Mouse (Mus musculus) left cerebral cortex, postnatal 25 days (tissue): ENCODE data around the gene 4933416C03Rik. TPM values are rescaled to one million over a fixed set of nuclear protein-coding genes. Genes with fewer than 3 reads are reported as not detected.

Source experiments
- DNase-seq, 2 experiments: peaks; one replicate each; pipeline ENCODE4 v3.0.0; 2022; ENCODE audit warnings: low spot score in 2 of 2, mixed read lengths in 1 of 2
- intact Hi-C: fragments of 180-260 bp; cut with DNase I; formaldehyde crosslinking; loops from one replicate; pipeline ENCODE4 v1.15.1; 2025
- total RNA-seq, 2 experiments: library from RNA; stranded (reverse); gene quantifications; 2 replicates each; pipeline ENCODE4 v1.2.3; 2021

The 4933416C03Rik gene
- total RNA-seq, 2 experiments from 2014 or later: not detected

- intact Hi-C loops: loop anchor here (1.0 to 5.0 kb wide), 2 partner anchors 113 to 233 kb away; no protein-coding TSS in a partner anchor
- DNase-seq: peak; percentile 17 to 42
Measured at GRCm38 (mm10) chr10:116083965-116084364, 29.8 kb downstream of the 4933416C03Rik start.

DNA sequence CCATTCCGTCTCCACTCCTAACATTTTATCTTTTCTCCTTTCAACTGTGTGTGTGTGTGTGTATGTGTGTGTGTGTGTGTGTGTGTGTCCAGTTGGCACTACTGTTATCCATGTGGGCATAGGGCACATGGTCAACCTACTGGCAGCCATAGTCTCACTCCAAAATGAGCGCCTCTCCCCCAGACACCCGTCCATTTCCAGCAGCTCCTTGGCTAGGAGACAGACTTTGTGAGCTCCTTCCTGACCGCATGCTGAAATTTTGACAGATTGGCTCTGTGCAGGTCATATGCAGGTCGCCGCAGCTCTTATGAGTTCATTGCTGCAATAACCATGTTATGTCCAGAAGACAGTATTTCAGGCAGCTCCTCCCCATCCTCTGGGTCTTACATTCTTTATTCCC, 32.9 kb downstream of the 4933416C03Rik start:
- intact Hi-C loops: loop anchor here (5.0 kb wide), 1 partner anchor 236 kb away; no protein-coding TSS in a partner anchor

GRCm38 (mm10) chr10:116079396-116079795, 34.3 kb downstream of the 4933416C03Rik start:
- no peak for DNase-seq
- intact Hi-C loops: no loop called here

More for the DNA sequence above, 32.9 kb downstream of the 4933416C03Rik start:
- no peak for DNase-seq

DNA sequence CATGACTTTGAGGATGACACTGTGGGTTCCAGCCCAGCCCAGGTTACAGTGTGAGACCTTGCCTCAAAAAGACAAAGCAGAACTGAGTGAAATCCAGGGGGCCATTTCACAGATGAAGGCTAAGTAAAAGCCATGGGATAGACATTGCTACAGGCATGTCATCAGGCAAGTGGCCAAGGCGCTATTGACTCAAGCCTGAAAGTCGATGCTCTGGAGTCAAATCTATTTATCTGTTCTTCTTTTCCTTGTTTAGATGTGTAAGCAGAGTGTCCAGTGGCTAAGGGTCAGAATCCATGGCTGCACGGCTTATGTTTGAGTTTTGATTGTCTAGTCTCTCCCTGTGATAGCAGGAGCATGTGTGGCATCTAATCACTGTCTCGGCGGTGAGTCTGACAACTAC, 35.1 kb downstream of the 4933416C03Rik start:
- intact Hi-C loops: no loop called here
- no peak for DNase-seq

- intact Hi-C loops: no loop called here
- peak in 1 of 2 experiments; percentile 51 for DNase-seq
Measured at GRCm38 (mm10) chr10:116075954-116076353, 37.8 kb downstream of the 4933416C03Rik start.

Other genes starting within 250 kb of the 4933416C03Rik start
- 10 to 100 TPM; 20.3 to 22.0 TPM for gene Ptprr, start 95.7 kb downstream of the 4933416C03Rik start, total RNA-seq
- gene Ptprb, start 161.6 kb upstream of the 4933416C03Rik start, total RNA-seq: 10 to 100 TPM; 16.3 to 23.0 TPM